Comparison of ENCODE assay signal across 9 mouse cellular contexts in genomic region chr15:12068395-12069218, GRCm38 (mm10). TPM values are rescaled to one million over a fixed set of nuclear protein-coding genes. Genes with fewer than 3 reads are reported as not detected.
A peak's percentile ranks its signal among the peaks of the same experiment; 100 is the strongest.
DNase-seq lines count a peak whose midpoint lies in the region; ATAC-seq lines count a peak whose summit lies in the region.
"Had no signal": no experiment of that assay in that cellular context is flagged by ENCODE, and none has a peak within 500 bp of the region (broad histone marks: within the 10 kb centered on the region; RNA-seq: fewer than 3 reads in every experiment).

No protein-coding gene starts in this region.

- no peak overlapping the region for H3K9ac ChIP-seq in heart, embryonic 12.5 days
- H3K9ac ChIP-seq in lung, embryonic 15.5 days = no peak overlapping the region; the same call in 1 of the 2 replicates
- no peak overlapping the region for H3K9ac ChIP-seq in stomach, embryonic 14.5 days (replicated peaks; ENCODE audit: low read depth, low read length)
- H3K9ac ChIP-seq: hindbrain, embryonic 14.5 days had no signal

- peak; percentile 48; the same call in 1 of the 2 replicates for ATAC-seq in heart, embryonic 12.5 days (ENCODE audit: insufficient number of reproducible peaks, low FRiP score)
- ATAC-seq in lung, embryonic 15.5 days (ENCODE audit: borderline replicate concordance, extremely low read depth, low FRiP score, low TSS enrichment) = peak; percentile 77; the same call in 1 of the 2 replicates
- peak; percentile 62; the same call in 1 of the 2 replicates for ATAC-seq in stomach, embryonic 14.5 days (ENCODE audit: insufficient number of reproducible peaks, insufficient read depth, low FRiP score, low read depth)

- H3K27me3 ChIP-seq in heart, embryonic 12.5 days (replicated peaks) = no peaks in the 10 kb centered on the region
- no peaks in the 10 kb centered on the region for H3K27me3 ChIP-seq in lung, embryonic 15.5 days
- no peaks in the 10 kb centered on the region for H3K27me3 ChIP-seq in stomach, embryonic 14.5 days (ENCODE audit: control insufficient read depth, insufficient read depth, low read length)

- H3K27ac ChIP-seq in heart, embryonic 12.5 days (ENCODE audit: poor library complexity, severe bottlenecking) = peak overlapping the region; percentile 86
- peak overlapping the region; percentile 92 for H3K27ac ChIP-seq in lung, embryonic 15.5 days
- H3K27ac ChIP-seq in stomach, embryonic 14.5 days (ENCODE audit: low read length) = peak overlapping the region; percentile 88
- H3K27ac ChIP-seq: hindbrain, embryonic 14.5 days had no signal

- WGBS in heart, embryonic 12.5 days = 41% methylated on average over 9 of the region's 9 CpGs
- WGBS in lung, embryonic 15.5 days = 35% methylated on average over 9 of the region's 9 CpGs
- WGBS in stomach, embryonic 14.5 days = 36% methylated on average over 9 of the region's 9 CpGs

- peaks cover 26% of the 10 kb centered on the region for H3K4me1 ChIP-seq in heart, embryonic 12.5 days (replicated peaks)
- H3K4me1 ChIP-seq in lung, embryonic 15.5 days = peaks cover 34% of the 10 kb centered on the region
- H3K4me1 ChIP-seq in stomach, embryonic 14.5 days (ENCODE audit: control insufficient read depth, insufficient read depth, low read length) = peaks cover 26% of the 10 kb centered on the region; the same call in 1 of the 2 replicates

- DNase-seq in heart, adult 8-10 months (ENCODE audit: low spot score) = no peak
- no peak for DNase-seq in lung, postnatal 25 days (ENCODE audit: low spot score)
- peak; percentile 31 for DNase-seq in hindlimb bud, embryonic 11.5 days (ENCODE audit: extremely low spot score, low read depth, low spot score)
- DNase-seq in adrenal gland, adult 8-10 months = no peak
- DNase-seq in frontal cortex, postnatal 10 days (ENCODE audit: low spot score in 2 of 2) = no peak

- no peak overlapping the region for H3K4me3 ChIP-seq in heart, embryonic 12.5 days
- no peak overlapping the region for H3K4me3 ChIP-seq in lung, embryonic 15.5 days
- H3K4me3 ChIP-seq in stomach, embryonic 14.5 days (ENCODE audit: low read depth, low read length) = no peak overlapping the region

- no peak overlapping the region for H3K4me2 ChIP-seq in heart, embryonic 12.5 days
- no peak overlapping the region for H3K4me2 ChIP-seq in lung, embryonic 15.5 days
- no peak overlapping the region; the same call in 1 of the 2 replicates for H3K4me2 ChIP-seq in stomach, embryonic 14.5 days (replicated peaks; ENCODE audit: low read depth, low read length)
- H3K4me2 ChIP-seq: hindbrain, embryonic 14.5 days had no signal

- no peaks in the 10 kb centered on the region for H3K36me3 ChIP-seq in heart, embryonic 12.5 days
- H3K36me3 ChIP-seq in lung, embryonic 15.5 days = no peaks in the 10 kb centered on the region
- no peaks in the 10 kb centered on the region for H3K36me3 ChIP-seq in stomach, embryonic 14.5 days (ENCODE audit: control insufficient read depth, insufficient read depth, low read length)

- H3K9me3 ChIP-seq in heart, embryonic 12.5 days (replicated peaks) = peaks cover 13% of the 10 kb centered on the region
- H3K9me3 ChIP-seq in lung, embryonic 15.5 days = no peaks in the 10 kb centered on the region
- no peaks in the 10 kb centered on the region for H3K9me3 ChIP-seq in stomach, embryonic 14.5 days (ENCODE audit: control insufficient read depth, low read depth, low read length)

RNA-seq across cellular contexts. Expression of gene Zfr, which starts 49.0 kb away (rescaled TPM):
- 105 and 108 TPM in 2 replicates for polyA plus RNA-seq in heart, embryonic 12.5 days (2016; fragmentation: Nextera tagmentation; extraction: Ambion mirVana)
- 10 to 100 TPM; 74.9 to 84.2 (median 79.7) TPM for total RNA-seq in heart, adult 8-10 months (2022)
- polyA plus RNA-seq in lung, embryonic 15.5 days (2015; fragmentation: Nextera tagmentation; extraction: Ambion mirVana) = 110 and 120 TPM in 2 replicates
- 173 and 181 TPM in 2 replicates for polyA plus RNA-seq in stomach, embryonic 14.5 days (2014; fragmentation: Nextera tagmentation; extraction: Ambion mirVana)
- total RNA-seq in adrenal gland, adult 8-10 months (2022) = 100 to 1,000 TPM; 109 to 191 (median 172) TPM
